Mouse (Mus musculus): Measurements from ENCODE around the gene Mr1.

Mr1 gene

GRCm38 (mm10) chr1:155093145-155093791 is 53.3 kb downstream of the Mr1 start:
- peak; percentile 65 to 79 for DNase-seq

- DNase-seq = peak in 1 of 2 experiments; percentile 52
These were observed 54.5 kb downstream of the Mr1 start for GRCm38 (mm10) chr1:155091842-155092800.

- no peak for DNase-seq
These were observed 55.2 kb downstream of the Mr1 start for GRCm38 (mm10) chr1:155091374-155091841.

GRCm38 (mm10) chr1:155090736-155091135 is 55.9 kb downstream of the Mr1 start:
- no peak for DNase-seq

GRCm38 (mm10) chr1:155090327-155090726 is 56.3 kb downstream of the Mr1 start:
- DNase-seq = no peak

- no peak for DNase-seq
These were observed 57.6 kb downstream of the Mr1 start for GRCm38 (mm10) chr1:155088847-155089603.

- no peak for DNase-seq
These were observed 58.6 kb downstream of the Mr1 start for GRCm38 (mm10) chr1:155088046-155088445.

GRCm38 (mm10) chr1:155086893-155087292 is 59.7 kb downstream of the Mr1 start:
- no peak for DNase-seq

GRCm38 (mm10) chr1:155086416-155086815 is 60.2 kb downstream of the Mr1 start:
- no peak for DNase-seq

- no peak for DNase-seq
These were observed 61.8 kb downstream of the Mr1 start for GRCm38 (mm10) chr1:155084839-155085238.

GRCm38 (mm10) chr1:155083271-155084265 is 63.0 kb downstream of the Mr1 start:
- peak; percentile 94 to 96 for DNase-seq

GRCm38 (mm10) chr1:155082965-155083268 is 63.7 kb downstream of the Mr1 start:
- DNase-seq = peak; percentile 49 to 53

- no peak for DNase-seq
These were observed 64.3 kb downstream of the Mr1 start for GRCm38 (mm10) chr1:155082158-155082964.

- DNase-seq = no peak
These were observed 68.9 kb downstream of the Mr1 start for GRCm38 (mm10) chr1:155077675-155078074.
